Mouse (Mus musculus): Measurements from ENCODE around the gene Ctcfl. TPM values are rescaled to one million over a fixed set of nuclear protein-coding genes. Genes with fewer than 3 reads are reported as not detected.

The Ctcfl gene
- total RNA-seq, 1 experiment = 8.9 TPM

DNA sequence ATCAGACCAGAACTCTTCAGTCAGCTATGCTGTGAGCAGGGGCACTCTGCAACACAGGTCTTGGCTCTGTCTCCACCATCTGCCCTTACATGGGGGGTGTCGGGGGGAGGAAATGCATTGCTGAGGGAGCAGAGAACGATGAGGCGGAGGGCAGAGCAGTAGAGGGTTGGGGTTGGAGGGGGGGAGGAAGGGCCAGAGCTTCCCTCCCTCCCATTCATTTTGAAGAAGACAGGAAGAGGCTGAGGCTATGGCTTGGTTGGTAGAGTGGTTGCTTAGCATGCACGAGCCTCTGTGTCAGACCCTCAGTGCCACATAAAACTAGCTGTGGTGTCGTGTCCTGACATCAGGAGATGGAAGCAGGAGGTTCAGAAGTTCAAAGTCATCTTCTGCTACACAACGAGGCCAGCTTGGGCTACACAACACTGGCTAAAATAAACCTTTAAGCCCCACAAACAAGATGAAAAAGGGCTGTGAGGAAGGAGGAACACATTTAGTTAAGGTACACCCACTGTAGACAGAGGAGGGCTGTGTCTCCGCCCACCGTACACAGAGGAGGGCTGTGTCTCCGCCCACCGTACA lies 62.9 kb downstream of the Ctcfl start:
- Histone ChIP-seq H3K9ac (ENCODE audit: insufficient read depth, low read depth, low read length, poor library complexity, severe bottlenecking) (no peak overlapping the region), H3K27ac (ENCODE audit: insufficient read depth, low read depth, low read length, poor library complexity, severe bottlenecking) (peak overlapping the region; percentile 8; the same call in 1 of the 2 replicates), H3K36me3 (ENCODE audit: control insufficient read depth, insufficient read depth, low read length, poor library complexity, severe bottlenecking) (no peaks in the 10 kb centered on the region), H3K9me3 (ENCODE audit: control insufficient read depth, insufficient read depth, low read depth, low read length) (no peaks in the 10 kb centered on the region), H3K4me1 (ENCODE audit: control insufficient read depth in 2 of 2, insufficient read depth in 2 of 2, low read length in 2 of 2, poor library complexity in 1 of 2) (peaks cover 0 to 11% of the 10 kb centered on the region in 2 experiments; a peak in 1 of 4 replicates), H3K4me3 (ENCODE audit: insufficient read depth in 1 of 2, low read depth in 1 of 2, low read length in 2 of 2, poor library complexity in 1 of 2, severe bottlenecking in 1 of 2) (no peak overlapping the region)
- in situ Hi-C loops (cut with MboI; ENCODE audit: low sequenced_read_pairs in 2 of 2, unreplicated experiment in 2 of 2) = no loop called here
- TF ChIP-seq HCFC1 (IDR thresholded peaks at IDR 0.05; ENCODE audit: borderline replicate concordance, insufficient read depth, low read length) (no peak), ZC3H11A (IDR thresholded peaks at IDR 0.05; ENCODE audit: borderline replicate concordance, low read depth, low read length) (no peak), ZNF384 (IDR thresholded peaks at IDR 0.05; ENCODE audit: low read depth, low read length) (no peak), CHD2 (IDR thresholded peaks at IDR 0.05; ENCODE audit: low read depth, low read length) (no peak), MAFK (IDR thresholded peaks at IDR 0.05; ENCODE audit: insufficient read depth, low read depth, low read length) (no peak)
- no peak for DNase-seq (ENCODE audit: low read depth, low spot score)

DNA sequence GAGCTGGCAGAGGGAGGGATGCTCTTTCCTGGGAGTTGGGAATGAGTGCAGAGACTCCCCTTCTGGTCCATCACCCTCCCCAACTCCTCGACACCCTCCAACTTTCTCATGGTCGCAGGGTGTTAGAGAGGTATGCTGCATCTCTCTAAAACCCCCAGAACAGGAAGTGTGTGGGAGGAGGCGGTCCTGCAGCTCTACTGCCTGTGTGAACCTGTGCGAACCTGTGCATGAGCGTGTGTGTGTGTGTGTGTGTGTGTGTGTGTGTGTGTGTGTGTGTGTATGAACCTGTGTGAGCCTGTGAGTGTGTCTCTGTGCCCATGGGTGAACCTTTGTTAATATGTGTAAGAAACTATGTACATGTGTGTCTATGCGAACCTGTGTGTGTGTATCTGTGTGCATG lies 65.5 kb downstream of the Ctcfl start:
- TF ChIP-seq ZC3H11A (IDR thresholded peaks at IDR 0.05; ENCODE audit: borderline replicate concordance, low read depth, low read length) (no peak), HCFC1 (IDR thresholded peaks at IDR 0.05; ENCODE audit: borderline replicate concordance, insufficient read depth, low read length) (no peak)
- H3K4me1 ChIP-seq (ENCODE audit: control insufficient read depth in 2 of 2, insufficient read depth in 2 of 2, low read length in 2 of 2, poor library complexity in 1 of 2) = peaks cover 0 to 25% of the 10 kb centered on the region in 2 experiments; a peak in 1 of 4 replicates
- no peak overlapping the region for H3K9ac ChIP-seq (ENCODE audit: insufficient read depth, low read depth, low read length, poor library complexity, severe bottlenecking)
- H3K9me3 ChIP-seq (ENCODE audit: control insufficient read depth, insufficient read depth, low read depth, low read length) = no peaks in the 10 kb centered on the region
- H3K36me3 ChIP-seq (ENCODE audit: control insufficient read depth, insufficient read depth, low read length, poor library complexity, severe bottlenecking) = no peaks in the 10 kb centered on the region
- DNase-seq (ENCODE audit: low read depth, low spot score) = no peak
- in situ Hi-C loops (cut with MboI; ENCODE audit: low sequenced_read_pairs in 2 of 2, unreplicated experiment in 2 of 2) = no loop called here
- no peak overlapping the region for H3K4me3 ChIP-seq (ENCODE audit: insufficient read depth in 1 of 2, low read depth in 1 of 2, low read length in 2 of 2, poor library complexity in 1 of 2, severe bottlenecking in 1 of 2)
- no peak overlapping the region for H3K27ac ChIP-seq (ENCODE audit: insufficient read depth, low read depth, low read length, poor library complexity, severe bottlenecking)

DNA sequence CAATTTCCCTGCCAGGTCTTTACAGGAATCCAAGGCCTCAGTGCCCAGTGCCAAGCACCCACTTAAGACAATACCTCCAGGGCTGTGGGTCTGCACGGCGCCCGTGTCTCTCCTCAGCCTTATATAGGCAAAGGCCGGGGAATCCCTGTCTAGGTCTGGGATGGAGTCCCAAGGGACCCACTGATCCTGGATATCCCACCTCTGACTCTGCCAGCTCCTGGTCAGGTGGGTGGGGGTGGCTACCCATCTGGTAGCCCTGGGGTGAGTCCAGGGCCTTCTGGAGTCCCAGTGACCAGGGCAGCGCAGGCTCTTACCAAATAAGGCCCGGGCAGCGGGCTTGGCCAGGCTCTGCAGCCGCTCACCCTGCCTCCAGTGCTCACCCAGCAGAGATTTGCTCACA lies 66.4 kb downstream of the Ctcfl start:
- Histone ChIP-seq H3K4me1 (ENCODE audit: control insufficient read depth in 2 of 2, insufficient read depth in 2 of 2, low read length in 2 of 2, poor library complexity in 1 of 2) (peaks cover 2 to 22% of the 10 kb centered on the region in 2 experiments; a peak in 1 of 4 replicates), H3K27ac (ENCODE audit: insufficient read depth, low read depth, low read length, poor library complexity, severe bottlenecking) (no peak overlapping the region), H3K36me3 (ENCODE audit: control insufficient read depth, insufficient read depth, low read length, poor library complexity, severe bottlenecking) (no peaks in the 10 kb centered on the region), H3K9ac (ENCODE audit: insufficient read depth, low read depth, low read length, poor library complexity, severe bottlenecking) (no peak overlapping the region), H3K9me3 (ENCODE audit: control insufficient read depth, insufficient read depth, low read depth, low read length) (no peaks in the 10 kb centered on the region), H3K4me3 (ENCODE audit: insufficient read depth in 1 of 2, low read depth in 1 of 2, low read length in 2 of 2, poor library complexity in 1 of 2, severe bottlenecking in 1 of 2) (no peak overlapping the region)
- no peak for TF ChIP-seq CHD2 (IDR thresholded peaks at IDR 0.05; ENCODE audit: low read depth, low read length)
- in situ Hi-C loops (cut with MboI; ENCODE audit: low sequenced_read_pairs in 2 of 2, unreplicated experiment in 2 of 2) = no loop called here
- no peak for DNase-seq (ENCODE audit: low read depth, low spot score)

GRCm38 (mm10) chr2:173050604-173051382 lies 68.5 kb downstream of the Ctcfl start:
- peaks cover 2 to 19% of the 10 kb centered on the region in 2 experiments; a peak in 1 of 4 replicates for H3K4me1 ChIP-seq (ENCODE audit: control insufficient read depth in 2 of 2, insufficient read depth in 2 of 2, low read length in 2 of 2, poor library complexity in 1 of 2)
- DNase-seq (ENCODE audit: low read depth, low spot score) = no peak

DNA sequence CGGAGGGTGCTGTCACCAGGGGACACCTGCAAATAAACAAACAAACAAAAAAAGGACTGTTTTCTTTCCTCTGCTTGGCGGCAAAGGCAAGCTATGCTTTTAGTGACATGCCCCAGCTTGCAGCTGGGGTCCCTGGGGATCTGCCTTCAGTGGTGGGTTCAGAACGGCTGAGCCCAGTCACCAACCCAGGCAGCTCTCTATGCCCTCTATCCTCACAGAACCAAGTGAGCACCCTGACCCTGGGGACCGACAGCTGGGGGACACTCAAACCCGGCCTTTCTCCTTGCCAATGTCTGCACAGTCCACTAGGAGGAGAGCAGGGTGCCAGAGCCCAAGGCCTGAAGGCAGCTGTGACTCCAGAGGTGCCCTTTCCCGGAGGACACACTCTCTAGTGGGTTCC lies 69.5 kb downstream of the Ctcfl start:
- DNase-seq (ENCODE audit: low read depth, low spot score) = no peak
- no peak overlapping the region for H3K27ac ChIP-seq (ENCODE audit: insufficient read depth, low read depth, low read length, poor library complexity, severe bottlenecking)
- no peaks in the 10 kb centered on the region for H3K36me3 ChIP-seq (ENCODE audit: control insufficient read depth, insufficient read depth, low read length, poor library complexity, severe bottlenecking)
- H3K4me3 ChIP-seq (ENCODE audit: insufficient read depth in 1 of 2, low read depth in 1 of 2, low read length in 2 of 2, poor library complexity in 1 of 2, severe bottlenecking in 1 of 2) = no peak overlapping the region
- no peak overlapping the region for H3K9ac ChIP-seq (ENCODE audit: insufficient read depth, low read depth, low read length, poor library complexity, severe bottlenecking)
- peaks cover 2 to 22% of the 10 kb centered on the region in 2 experiments; a peak in 1 of 4 replicates for H3K4me1 ChIP-seq (ENCODE audit: control insufficient read depth in 2 of 2, insufficient read depth in 2 of 2, low read length in 2 of 2, poor library complexity in 1 of 2)
- H3K9me3 ChIP-seq (ENCODE audit: control insufficient read depth, insufficient read depth, low read depth, low read length) = no peaks in the 10 kb centered on the region
- in situ Hi-C loops (cut with MboI; ENCODE audit: low sequenced_read_pairs in 2 of 2, unreplicated experiment in 2 of 2) = no loop called here
- TF ChIP-seq ZC3H11A (IDR thresholded peaks at IDR 0.05; ENCODE audit: borderline replicate concordance, low read depth, low read length) (no peak), CHD2 (IDR thresholded peaks at IDR 0.05; ENCODE audit: low read depth, low read length) (no peak), MAFK (IDR thresholded peaks at IDR 0.05; ENCODE audit: insufficient read depth, low read depth, low read length) (no peak), HCFC1 (IDR thresholded peaks at IDR 0.05; ENCODE audit: borderline replicate concordance, insufficient read depth, low read length) (no peak)

More at GRCm38 (mm10) chr2:173050604-173051382, 68.5 kb downstream of the Ctcfl start:
- in situ Hi-C loops (cut with MboI; ENCODE audit: low sequenced_read_pairs in 2 of 2, unreplicated experiment in 2 of 2) = no loop called here
- H3K27ac ChIP-seq (ENCODE audit: insufficient read depth, low read depth, low read length, poor library complexity, severe bottlenecking) = no peak overlapping the region
- no peaks in the 10 kb centered on the region for H3K36me3 ChIP-seq (ENCODE audit: control insufficient read depth, insufficient read depth, low read length, poor library complexity, severe bottlenecking)
- TF ChIP-seq HCFC1 (IDR thresholded peaks at IDR 0.05; ENCODE audit: borderline replicate concordance, insufficient read depth, low read length) = no peak
- no peaks in the 10 kb centered on the region for H3K9me3 ChIP-seq (ENCODE audit: control insufficient read depth, insufficient read depth, low read depth, low read length)
- no peak overlapping the region for H3K4me3 ChIP-seq (ENCODE audit: insufficient read depth in 1 of 2, low read depth in 1 of 2, low read length in 2 of 2, poor library complexity in 1 of 2, severe bottlenecking in 1 of 2)
- no peak overlapping the region for H3K9ac ChIP-seq (ENCODE audit: insufficient read depth, low read depth, low read length, poor library complexity, severe bottlenecking)
